Mouse (Mus musculus): Measurements from ENCODE around the gene Tmprss9. TPM values are rescaled to one million over a fixed set of nuclear protein-coding genes. Genes with fewer than 3 reads are reported as not detected.

Tmprss9 gene
- polyA plus RNA-seq, 1 experiment: not detected

DNA sequence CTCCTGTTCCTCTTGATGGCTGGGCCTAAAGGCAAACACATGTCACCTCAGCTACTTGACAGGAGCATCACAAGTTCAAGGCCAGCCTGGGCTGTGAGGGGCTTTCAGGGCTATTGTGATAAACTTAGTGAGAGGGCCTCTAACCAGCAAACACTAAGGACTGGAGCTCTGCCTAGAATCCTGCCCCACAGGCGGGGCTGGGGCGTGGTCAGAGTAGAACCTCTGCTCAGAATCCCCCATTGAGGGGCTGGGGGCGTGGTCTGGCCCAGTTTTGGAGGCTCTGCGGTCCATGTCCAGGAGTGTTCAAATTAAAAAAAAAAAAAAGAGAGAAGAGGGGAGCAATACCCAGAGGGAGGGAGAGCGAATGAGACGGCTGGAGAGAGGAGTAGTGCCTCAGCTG lies 24.0 kb downstream of the Tmprss9 start:
- Histone ChIP-seq H3K4me3 (ENCODE audit: insufficient read depth, low read depth, low read length) (no peak overlapping the region), H3K4me1 (ENCODE audit: control insufficient read depth, insufficient read depth, low read length) (peaks cover 29% of the 10 kb centered on the region), H3K27ac (ENCODE audit: insufficient read depth, low read depth, low read length) (no peak overlapping the region)
- 84% methylated on average over 6 of the region's 6 CpGs for WGBS
- no peak for TF ChIP-seq POLR2A (IDR thresholded peaks at IDR 0.05; ENCODE audit: insufficient read depth, low read depth, low read length)
- no peak for TF ChIP-seq CTCF (IDR thresholded peaks at IDR 0.05; ENCODE audit: insufficient read depth, low read depth, low read length)

DNA sequence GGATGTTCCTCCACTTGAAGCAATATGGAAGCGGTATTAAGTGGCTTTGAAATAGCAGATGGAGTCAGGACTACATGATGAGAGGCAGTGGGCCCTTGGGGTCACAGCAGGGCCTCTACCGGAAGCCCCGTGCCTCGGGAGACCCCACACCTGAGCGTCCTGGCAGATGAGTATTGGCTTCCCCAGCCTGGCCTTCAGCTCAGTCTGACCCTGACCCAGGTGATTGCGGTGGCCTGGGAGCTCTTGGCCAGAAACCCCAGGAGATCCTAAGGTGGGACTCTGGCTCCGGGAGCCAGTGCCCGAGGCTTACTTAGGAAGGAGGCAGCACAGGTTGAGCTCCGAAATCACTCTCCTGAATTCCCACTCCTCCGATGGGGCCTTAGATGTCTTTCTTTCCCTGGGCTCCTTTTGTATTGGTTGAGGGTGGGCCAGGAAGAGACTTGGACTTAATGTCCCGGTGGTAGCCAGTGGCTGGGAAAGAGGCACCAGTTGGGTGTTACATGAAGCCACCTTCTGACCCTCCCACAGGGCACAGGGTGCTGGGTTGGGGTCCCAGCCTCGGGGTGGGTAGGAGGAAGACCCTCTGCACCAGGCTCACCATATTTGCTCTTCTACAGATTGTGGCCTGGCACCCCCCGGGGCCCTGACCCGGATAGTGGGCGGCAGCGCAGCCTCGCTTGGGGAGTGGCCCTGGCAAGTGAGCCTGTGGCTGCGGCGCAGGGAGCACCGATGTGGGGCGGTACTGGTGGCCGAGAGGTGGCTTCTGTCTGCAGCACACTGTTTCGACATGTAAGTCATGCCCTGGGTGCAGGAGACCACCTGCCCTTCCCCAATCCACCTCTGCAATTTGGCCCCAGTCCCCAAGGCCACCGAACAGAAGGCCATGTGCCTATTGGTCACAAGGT lies 25.2 kb downstream of the Tmprss9 start:
- no peak overlapping the region for H3K4me3 ChIP-seq (ENCODE audit: insufficient read depth, low read depth, low read length)
- TF ChIP-seq CTCF (IDR thresholded peaks at IDR 0.05; ENCODE audit: insufficient read depth, low read depth, low read length) (no peak), POLR2A (IDR thresholded peaks at IDR 0.05; ENCODE audit: insufficient read depth, low read depth, low read length) (no peak)
- H3K4me1 ChIP-seq (ENCODE audit: control insufficient read depth, insufficient read depth, low read length): peaks cover 29% of the 10 kb centered on the region
- no peak overlapping the region for H3K27ac ChIP-seq (ENCODE audit: insufficient read depth, low read depth, low read length)
- 76% methylated on average over 24 of the region's 24 CpGs for WGBS

DNA sequence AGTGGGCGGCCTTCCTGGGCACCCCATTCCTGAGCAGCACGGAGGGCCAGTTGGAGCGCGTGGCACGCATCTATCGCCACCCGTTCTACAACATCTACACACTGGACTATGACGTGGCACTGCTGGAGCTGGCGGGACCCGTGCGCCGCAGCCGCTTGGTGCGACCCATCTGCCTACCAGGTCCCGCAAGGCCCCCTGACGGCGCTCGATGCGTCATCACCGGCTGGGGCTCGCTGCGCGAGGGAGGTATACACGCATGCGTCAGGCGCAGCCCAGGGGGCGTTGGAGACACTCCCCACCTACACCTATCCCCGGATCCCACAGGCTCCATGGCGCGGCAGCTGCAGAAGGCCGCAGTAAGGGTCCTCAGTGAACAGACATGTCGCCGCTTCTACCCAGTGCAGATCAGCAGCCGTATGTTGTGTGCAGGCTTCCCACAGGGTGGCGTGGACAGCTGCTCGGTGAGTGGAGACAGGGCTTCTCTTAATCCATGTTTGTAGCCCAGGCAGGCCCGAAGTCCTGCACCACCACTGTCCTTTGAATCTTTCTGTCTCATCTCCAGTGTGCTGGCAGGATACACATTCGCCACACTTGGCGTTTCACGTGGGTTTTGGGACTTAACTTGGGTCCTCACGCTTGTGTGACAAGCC lies 26.3 kb downstream of the Tmprss9 start:
- 30% methylated on average over 41 of the region's 41 CpGs for WGBS
- TF ChIP-seq POLR2A (IDR thresholded peaks at IDR 0.05; ENCODE audit: insufficient read depth, low read depth, low read length): 0 out of 2 replicates have a peak, but pooled peaks have one; percentile 13
- no peak for TF ChIP-seq CTCF (IDR thresholded peaks at IDR 0.05; ENCODE audit: insufficient read depth, low read depth, low read length)
- H3K4me3 ChIP-seq (ENCODE audit: insufficient read depth, low read depth, low read length): peak overlapping the region; percentile 41
- H3K4me1 ChIP-seq (ENCODE audit: control insufficient read depth, insufficient read depth, low read length): peaks cover 29% of the 10 kb centered on the region
- peak overlapping the region; percentile 73 for H3K27ac ChIP-seq (ENCODE audit: insufficient read depth, low read depth, low read length)

DNA sequence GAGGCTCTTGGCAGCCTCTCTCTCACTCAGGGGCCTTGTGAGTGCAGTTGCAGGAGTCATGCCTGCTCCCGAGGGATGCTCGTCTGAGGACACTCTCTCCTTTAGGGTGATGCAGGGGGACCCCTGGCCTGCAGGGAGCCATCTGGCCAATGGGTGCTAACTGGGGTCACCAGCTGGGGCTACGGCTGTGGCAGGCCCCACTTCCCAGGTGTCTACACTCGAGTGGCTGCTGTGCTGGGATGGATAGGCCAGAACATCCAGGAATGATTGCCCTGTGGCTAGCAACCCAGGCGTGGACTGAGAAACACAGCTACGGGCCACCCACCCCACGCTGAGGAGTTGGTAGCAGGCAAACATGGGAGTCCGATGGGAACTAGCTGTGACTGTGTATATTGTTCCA lies 27.4 kb downstream of the Tmprss9 start:
- H3K27ac ChIP-seq (ENCODE audit: insufficient read depth, low read depth, low read length): no peak overlapping the region
- no peak overlapping the region for H3K4me3 ChIP-seq (ENCODE audit: insufficient read depth, low read depth, low read length)
- TF ChIP-seq CTCF (IDR thresholded peaks at IDR 0.05; ENCODE audit: insufficient read depth, low read depth, low read length): no peak
- peaks cover 29% of the 10 kb centered on the region for H3K4me1 ChIP-seq (ENCODE audit: control insufficient read depth, insufficient read depth, low read length)
- WGBS: 86% methylated on average over 8 of the region's 8 CpGs

DNA sequence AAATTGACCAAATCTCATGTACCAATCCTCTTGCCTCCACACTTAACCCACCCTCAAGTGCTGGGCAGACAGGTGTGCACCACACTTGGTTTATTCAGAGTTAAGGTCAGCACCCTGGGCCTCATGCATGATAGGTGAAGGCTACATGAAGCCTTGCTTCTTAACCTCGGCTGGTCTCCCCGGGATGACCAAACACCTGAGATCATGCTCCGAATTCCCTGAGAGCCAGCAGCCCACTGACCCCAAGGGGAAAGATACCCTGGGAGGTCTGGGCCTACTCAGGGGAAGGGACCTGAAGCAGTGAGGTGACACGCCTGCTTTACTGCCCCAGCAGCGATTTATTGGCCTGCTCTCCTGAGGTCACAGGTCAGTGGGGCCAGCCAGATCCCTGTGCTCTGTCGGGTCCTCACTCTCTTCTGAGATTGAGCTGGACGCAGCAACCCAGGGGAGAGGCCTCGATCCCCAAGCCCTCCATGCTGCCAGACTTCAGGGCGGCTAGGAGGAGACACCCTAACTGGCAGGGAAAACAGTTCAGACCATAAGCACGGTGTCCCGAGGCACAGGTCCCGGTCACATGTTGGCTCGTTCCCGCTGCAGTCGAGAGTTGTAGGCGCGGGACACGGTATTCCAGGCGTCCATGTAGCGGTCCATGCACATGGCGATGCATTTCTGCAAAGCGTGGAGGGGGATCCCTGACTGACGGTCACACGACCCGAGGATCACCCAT lies 28.1 kb downstream of the Tmprss9 start:
- peak overlapping the region; percentile 68 for H3K4me3 ChIP-seq (ENCODE audit: insufficient read depth, low read depth, low read length)
- 14% methylated on average over 25 of the region's 25 CpGs for WGBS
- H3K27ac ChIP-seq (ENCODE audit: insufficient read depth, low read depth, low read length): no peak overlapping the region
- no peak for TF ChIP-seq CTCF (IDR thresholded peaks at IDR 0.05; ENCODE audit: insufficient read depth, low read depth, low read length)
- no peak for TF ChIP-seq POLR2A (IDR thresholded peaks at IDR 0.05; ENCODE audit: insufficient read depth, low read depth, low read length)
- H3K4me1 ChIP-seq (ENCODE audit: control insufficient read depth, insufficient read depth, low read length): peaks cover 29% of the 10 kb centered on the region

DNA sequence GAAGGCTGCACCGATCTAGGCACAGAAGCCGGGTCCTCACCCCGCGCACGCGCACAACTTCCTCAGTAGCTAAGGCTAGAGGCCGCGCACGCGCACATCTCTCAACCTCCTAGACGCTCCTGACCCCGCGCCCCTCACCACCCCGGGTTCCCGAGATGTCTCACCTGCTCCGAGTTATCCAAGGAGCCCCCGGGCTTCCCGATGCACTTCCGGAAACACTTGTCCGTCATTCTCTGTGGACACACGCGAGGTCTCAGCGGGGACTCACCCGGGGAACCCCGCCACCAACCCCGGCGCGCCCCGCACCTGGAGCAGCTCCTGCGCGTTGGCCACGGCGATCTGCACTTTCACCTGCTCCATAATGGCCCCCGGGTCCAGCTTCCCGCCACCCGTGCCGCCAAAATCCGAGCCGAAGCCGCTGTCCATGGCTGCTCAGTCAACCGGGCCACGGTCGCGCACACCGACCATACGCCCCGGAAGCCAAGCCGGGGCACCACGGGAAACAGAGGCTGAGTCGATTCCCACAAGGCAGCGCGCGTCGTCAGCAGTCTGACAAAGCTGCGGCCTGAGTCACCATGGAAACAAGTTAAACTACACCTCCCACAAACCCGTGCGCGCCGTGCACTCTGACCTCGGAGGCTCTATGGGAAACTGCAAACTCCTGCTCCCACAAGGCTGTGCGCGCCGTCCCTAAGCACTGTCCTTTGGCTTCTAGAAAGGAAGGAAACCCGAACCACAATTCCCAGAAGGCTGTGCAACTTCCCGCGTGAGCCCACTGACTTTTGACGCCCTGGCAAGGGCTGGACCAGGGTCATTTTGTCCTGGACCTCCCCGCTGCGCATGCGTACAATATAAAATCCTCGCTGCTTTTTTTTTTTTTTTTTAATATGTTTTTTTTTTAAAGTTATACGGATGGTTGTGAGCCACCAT lies 28.9 kb downstream of the Tmprss9 start, which contains the start of gene Timm13:
Gene Timm13, minus strand, starts transcription at position 652 of the 930 bp plus-strand sequence.
- H3K4me3 ChIP-seq (ENCODE audit: insufficient read depth, low read depth, low read length): peak within 1 kb of the TSS; percentile 68
- no peak for TF ChIP-seq CTCF (IDR thresholded peaks at IDR 0.05; ENCODE audit: insufficient read depth, low read depth, low read length)
- peak; percentile 50 for TF ChIP-seq POLR2A (IDR thresholded peaks at IDR 0.05; ENCODE audit: insufficient read depth, low read depth, low read length)
- peaks cover 29% of the 10 kb centered on the region for H3K4me1 ChIP-seq (ENCODE audit: control insufficient read depth, insufficient read depth, low read length)
- H3K27ac ChIP-seq (ENCODE audit: insufficient read depth, low read depth, low read length): peak within 1 kb of the TSS; percentile 50
- WGBS: under 1% methylated on average over 72 of the region's 72 CpGs

DNA sequence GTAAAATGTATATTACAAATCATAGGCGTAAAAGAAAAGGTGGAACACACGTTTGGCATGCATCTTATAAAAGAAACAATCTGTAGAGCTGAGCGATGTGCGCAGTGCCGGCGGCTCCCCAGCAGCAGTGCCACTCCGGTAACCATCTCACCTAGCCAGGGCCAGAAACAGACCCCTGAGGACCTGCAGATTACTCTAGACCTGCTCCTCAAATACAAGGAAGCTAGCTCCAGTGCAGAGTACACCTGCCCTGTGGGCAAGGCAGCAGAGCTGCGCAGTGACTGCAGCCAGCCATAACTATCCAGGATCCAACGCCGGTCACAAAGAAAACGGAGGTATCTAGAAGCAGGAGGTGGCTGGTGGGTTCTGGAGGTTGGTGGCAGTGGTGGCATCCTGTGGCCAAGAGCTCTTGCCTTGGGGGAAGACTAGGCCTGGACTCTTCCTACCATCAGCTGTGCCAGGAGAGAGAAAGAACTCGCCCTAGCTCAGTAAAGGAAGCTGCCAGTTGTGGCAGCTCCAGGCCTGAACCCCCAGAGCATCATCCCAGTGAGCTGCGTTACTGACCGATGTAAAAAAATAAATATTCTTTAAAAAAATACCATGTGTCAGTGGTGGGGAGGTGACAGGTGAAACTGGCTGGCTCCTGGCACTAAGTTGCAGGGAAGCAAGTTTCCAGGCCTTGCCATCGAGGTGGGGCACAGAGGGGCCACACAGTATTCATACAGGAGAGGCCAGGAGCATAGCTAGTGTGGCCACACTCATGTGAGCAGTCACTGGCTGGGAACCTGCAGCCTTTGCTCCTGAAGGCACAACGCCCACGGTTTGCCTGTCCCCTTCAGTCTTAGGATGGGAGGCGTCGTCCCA lies 30.0 kb downstream of the Tmprss9 start:
- Histone ChIP-seq H3K27ac (ENCODE audit: insufficient read depth, low read depth, low read length) (no peak overlapping the region), H3K4me3 (ENCODE audit: insufficient read depth, low read depth, low read length) (no peak overlapping the region), H3K4me1 (ENCODE audit: control insufficient read depth, insufficient read depth, low read length) (peaks cover 29% of the 10 kb centered on the region)
- 87% methylated on average over 19 of the region's 19 CpGs for WGBS
- TF ChIP-seq POLR2A (IDR thresholded peaks at IDR 0.05; ENCODE audit: insufficient read depth, low read depth, low read length): no peak
- no peak for TF ChIP-seq CTCF (IDR thresholded peaks at IDR 0.05; ENCODE audit: insufficient read depth, low read depth, low read length)
